Mouse (Mus musculus): ENCODE results near the gene M6pr.
A peak's percentile ranks its signal among the peaks of the same experiment; 100 is the strongest.

M6pr gene

DNA sequence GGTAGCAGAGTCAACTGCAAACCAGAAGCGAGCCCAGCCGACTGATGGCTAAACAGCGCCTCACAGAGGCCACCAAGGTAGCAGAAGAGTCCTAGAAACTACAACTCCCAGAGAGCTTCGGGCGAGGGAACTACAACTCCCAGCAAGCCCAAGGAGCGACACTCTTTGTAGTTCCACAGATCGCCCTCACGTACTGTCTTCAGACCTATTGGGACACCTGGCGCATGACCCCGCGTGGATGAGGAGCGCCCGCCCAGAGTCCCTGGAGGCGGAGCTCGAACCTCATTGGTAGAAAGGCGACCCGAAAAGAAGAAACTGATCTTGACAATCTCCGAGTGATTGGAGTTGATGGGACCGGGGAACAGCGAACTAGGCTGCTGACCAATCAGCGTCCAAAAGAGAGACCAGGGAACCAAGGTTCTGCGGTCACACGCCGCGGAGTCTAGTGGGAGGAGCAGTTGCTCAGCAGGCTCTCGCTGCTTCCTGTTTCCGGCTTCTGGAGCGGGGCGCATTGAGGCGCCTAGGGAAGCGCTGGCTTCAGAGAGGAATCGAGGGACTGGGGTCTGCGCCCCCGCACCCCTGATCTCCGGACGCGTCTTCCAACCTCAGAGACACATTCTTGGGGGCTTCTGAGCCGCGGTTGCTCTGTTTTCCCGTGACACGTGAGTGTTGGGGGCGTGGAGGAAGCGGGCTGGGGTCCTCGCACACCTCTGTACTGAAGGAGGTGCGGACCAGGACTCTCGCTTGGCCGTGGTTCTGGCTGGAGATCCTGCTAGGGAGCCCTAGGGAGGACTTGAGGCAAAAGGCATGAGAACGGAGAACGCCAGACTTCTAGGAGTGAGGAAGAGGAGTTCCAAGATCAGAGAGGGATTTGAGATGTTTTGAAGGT lies at the start of gene M6pr:
Gene M6pr (plus strand): TSS at position 216 of the 889 bp plus-strand sequence.
- DNase-seq (ENCODE audit: low spot score), result peak; percentile 97

DNA sequence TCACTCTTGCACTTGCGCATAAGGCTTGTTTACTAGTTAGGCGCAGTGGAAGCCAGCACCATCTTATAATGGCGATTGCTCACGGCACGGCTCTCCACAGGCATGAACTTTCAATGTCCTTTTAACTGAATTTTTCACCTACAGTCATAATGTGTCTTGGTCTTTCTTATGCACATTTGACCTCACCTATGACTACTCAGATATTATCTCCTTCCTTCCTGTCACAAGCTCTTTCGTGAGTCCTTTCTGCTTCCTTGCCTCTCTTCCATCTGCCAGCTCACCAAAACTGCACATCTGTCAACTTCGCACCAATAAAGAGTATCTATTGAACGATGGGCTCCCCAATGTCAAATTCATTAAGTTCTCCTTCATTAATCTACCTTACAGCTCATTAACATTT lies 46.0 kb upstream of the M6pr start:
- no peak for DNase-seq (ENCODE audit: low spot score)

DNA sequence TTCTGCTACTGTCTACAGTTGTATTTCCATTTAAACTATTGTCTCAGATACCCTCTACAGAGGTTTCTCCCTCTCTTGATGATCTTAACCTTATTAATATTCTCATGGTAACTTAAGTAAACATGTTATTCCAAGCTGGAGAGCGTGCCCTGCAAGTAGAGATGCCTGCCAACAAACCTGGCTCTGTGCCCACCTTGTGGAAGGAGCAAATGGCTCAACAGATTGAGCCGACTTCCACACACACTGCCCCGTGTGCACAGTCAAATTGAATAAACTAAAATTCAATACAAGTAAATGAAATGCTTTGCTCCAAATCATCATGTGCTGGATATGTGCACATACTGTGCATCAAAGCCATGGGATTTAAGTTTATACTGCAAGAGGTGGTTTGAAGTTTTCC lies 40.0 kb upstream of the M6pr start:
- DNase-seq (ENCODE audit: low spot score), result peak; percentile 17

DNA sequence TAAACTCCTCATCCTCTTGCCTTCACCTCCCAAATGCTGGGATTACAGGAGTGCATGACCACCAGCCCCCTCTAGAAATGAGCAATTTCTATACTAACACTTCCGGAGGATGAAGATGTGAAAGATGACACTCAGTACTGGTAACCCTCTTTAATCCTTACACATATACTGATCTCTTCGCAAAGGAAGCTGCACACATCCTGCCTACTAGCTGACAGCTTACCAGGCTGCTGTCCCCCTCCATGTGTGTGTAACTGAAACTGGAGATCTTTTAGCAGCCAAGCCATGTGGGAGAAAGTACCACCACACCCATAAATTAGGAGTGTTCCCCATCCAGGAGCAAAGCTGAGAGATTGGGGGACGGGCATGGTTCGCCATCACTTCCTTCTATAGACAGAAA lies 39.4 kb upstream of the M6pr start:
- DNase-seq (ENCODE audit: low spot score), result no peak

DNA sequence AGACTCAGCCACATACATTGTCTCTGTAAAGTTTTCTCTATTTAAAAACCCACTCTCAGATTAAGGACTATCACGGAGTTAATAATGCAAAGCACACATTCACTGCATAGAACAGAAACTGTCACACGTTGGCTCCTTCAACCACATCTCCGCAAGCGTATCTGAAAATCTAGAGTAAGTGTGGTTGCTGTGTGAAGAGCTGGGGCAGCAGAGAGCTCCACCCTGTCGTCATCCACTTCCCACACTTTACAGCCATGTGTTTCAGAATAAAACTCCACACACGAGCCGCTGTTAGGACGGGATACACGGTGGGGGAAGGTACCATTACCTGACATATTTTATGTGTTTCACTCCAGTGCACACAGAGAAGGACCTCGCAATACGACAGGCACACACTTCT lies 38.4 kb upstream of the M6pr start:
- DNase-seq (ENCODE audit: low spot score), result no peak

- DNase-seq (ENCODE audit: low spot score), result no peak
These were observed 34.0 kb upstream of the M6pr start for GRCm38 (mm10) chr6:122274546-122274945.

- no peak for DNase-seq (ENCODE audit: low spot score)
These were observed 32.0 kb upstream of the M6pr start for GRCm38 (mm10) chr6:122276565-122276964.

DNA sequence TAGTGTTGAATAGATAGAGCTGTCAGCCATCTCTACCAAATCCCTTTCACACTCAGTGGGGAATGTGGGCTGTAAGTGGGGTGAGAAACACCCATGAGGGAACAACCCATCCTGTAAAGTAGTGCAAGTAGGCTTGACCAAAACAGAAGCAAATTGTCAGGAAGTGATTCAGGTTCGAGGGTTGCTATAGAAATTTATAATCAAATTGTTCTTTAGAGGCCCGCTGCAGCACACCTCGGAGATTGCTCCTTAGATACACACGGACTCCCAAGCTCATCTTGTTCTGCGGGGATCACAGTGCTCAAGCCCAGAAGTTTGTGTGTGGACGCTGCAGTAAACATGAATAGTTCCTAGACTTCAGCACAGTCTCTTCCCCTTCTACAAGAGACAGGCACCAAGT lies 25.7 kb upstream of the M6pr start, which contains the start of gene Klrg1:
Gene Klrg1 (minus strand): TSS at position 101 of the 400 bp plus-strand sequence.
- no peak for DNase-seq (ENCODE audit: low spot score)

GRCm38 (mm10) chr6:122283429-122283828 lies 25.1 kb upstream of the M6pr start:
- no peak for DNase-seq (ENCODE audit: low spot score)

DNA sequence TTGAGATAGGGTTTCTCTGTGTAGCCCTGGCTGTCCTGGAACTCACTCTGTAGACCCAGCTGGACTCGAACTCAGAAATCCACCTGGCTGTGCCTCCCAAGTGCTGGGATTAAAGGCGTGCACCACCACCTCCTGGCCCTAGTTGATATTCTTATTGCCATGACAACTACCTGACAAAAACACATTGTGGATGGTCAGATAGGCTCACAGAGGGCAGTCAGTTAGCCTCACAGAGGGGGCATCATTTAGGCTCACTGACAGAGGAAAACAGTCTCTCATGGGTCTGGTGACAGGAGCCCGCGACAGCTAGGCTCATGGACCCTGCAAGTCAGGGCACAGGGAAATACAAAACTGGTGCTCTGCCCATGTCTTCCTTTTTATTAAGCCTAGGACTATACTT lies 24.2 kb upstream of the M6pr start:
- no peak for DNase-seq (ENCODE audit: low spot score)

DNA sequence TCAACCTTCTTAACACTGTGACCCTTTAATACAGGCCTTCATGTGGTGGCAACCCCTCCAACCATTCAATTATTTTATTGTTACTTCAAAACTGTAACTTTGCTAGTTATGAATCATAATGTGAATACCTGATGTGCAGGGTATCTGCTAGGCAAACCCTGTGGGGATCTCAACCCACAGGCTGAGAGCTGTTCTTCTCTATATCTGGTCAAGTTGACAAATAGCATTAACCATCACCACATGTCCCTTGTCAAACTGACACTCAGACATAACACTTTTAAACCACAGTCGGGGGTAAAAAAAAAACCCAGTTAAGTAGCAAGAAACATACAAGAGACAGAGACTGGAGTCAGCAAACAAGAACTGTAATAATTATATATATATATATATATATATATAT lies 23.7 kb upstream of the M6pr start:
- no peak for DNase-seq (ENCODE audit: low spot score)

- DNase-seq (ENCODE audit: low spot score), result no peak
These were observed 20.3 kb upstream of the M6pr start for GRCm38 (mm10) chr6:122288263-122288662.

DNA sequence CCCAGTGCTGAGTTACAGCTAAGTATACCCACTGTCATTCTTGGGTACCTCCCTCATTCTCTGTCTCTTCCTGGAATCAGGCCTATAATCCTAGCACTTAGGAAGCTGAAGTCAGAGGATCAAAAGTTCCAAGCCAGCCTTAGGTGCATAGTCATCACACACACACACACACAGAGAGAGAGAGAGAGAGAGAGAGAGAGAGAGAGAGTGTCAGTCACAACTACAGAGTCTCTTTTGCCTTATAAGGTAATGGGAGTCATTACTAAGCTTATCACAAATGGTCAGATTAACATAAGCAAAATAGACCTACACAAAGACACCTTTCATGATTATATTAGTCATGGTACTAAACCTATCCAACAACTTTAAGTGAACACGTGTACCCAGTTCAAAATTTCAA lies 19.2 kb upstream of the M6pr start:
- DNase-seq (ENCODE audit: low spot score), result no peak

GRCm38 (mm10) chr6:122290253-122290652 lies 18.3 kb upstream of the M6pr start:
- no peak for DNase-seq (ENCODE audit: low spot score)

- DNase-seq (ENCODE audit: low spot score), result no peak
These were observed 17.3 kb upstream of the M6pr start for GRCm38 (mm10) chr6:122291264-122291663.

GRCm38 (mm10) chr6:122291735-122292134 lies 16.8 kb upstream of the M6pr start:
- no peak for DNase-seq (ENCODE audit: low spot score)

GRCm38 (mm10) chr6:122292184-122292583 lies 16.3 kb upstream of the M6pr start:
- no peak for DNase-seq (ENCODE audit: low spot score)

GRCm38 (mm10) chr6:122293121-122293520 lies 15.4 kb upstream of the M6pr start:
- no peak for DNase-seq (ENCODE audit: low spot score)

GRCm38 (mm10) chr6:122293796-122294195 lies 14.7 kb upstream of the M6pr start:
- DNase-seq (ENCODE audit: low spot score), result no peak

DNA sequence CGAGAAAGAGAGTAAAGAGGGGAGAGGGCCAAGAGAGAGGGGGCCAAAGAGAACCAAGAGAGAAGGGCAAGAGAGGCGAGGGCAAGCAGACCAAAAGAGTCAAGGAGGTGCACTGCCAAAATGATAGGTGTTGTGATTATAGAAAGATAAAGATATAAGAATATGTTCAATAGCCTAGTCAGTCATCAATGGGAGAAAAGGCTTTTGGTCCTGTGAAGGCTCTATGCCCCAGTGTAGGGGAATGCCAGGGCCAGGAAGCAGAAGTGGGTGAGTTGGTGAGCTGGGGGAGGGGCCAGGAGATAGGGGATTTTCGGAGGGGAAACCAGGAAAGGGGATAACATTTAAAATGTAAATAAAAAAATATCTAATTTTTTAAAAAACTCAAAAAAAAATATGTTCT lies 14.2 kb upstream of the M6pr start:
- DNase-seq (ENCODE audit: low spot score), result no peak

- no peak for DNase-seq (ENCODE audit: low spot score)
These were observed 13.3 kb upstream of the M6pr start for GRCm38 (mm10) chr6:122295242-122295641.

GRCm38 (mm10) chr6:122296918-122297278 lies 11.6 kb upstream of the M6pr start:
- DNase-seq (ENCODE audit: low spot score), result no peak

GRCm38 (mm10) chr6:122297279-122298222 lies 11.0 kb upstream of the M6pr start:
- no peak for DNase-seq (ENCODE audit: low spot score)

Measured in ovary, adult 18-20 months (tissue).